In genomic region chr3:137917694-137918171, GRCm38 (mm10) we compare ENCODE assay signal across 8 mouse cellular contexts. TPM values are rescaled to one million over a fixed set of nuclear protein-coding genes. Genes with fewer than 3 reads are reported as not detected.
A peak's percentile ranks its signal among the peaks of the same experiment; 100 is the strongest.
DNase-seq lines count a peak whose midpoint lies in the region; ATAC-seq and TF ChIP-seq lines count a peak whose summit lies in the region.

No protein-coding gene starts in this region.

- no peak for TF ChIP-seq CTCF in left cerebral cortex, adult 2 months (IDR thresholded peaks at IDR 0.05)

- no peak for DNase-seq in left cerebral cortex, adult 2 months (ENCODE audit: extremely low spot score in 1 of 2, low spot score in 2 of 2)
- DNase-seq in left cerebral cortex, adult 8-10 months (ENCODE audit: low spot score in 2 of 2) = no peak
- DNase-seq in layer of hippocampus, postnatal 36 days = no peak
- DNase-seq in adrenal gland, adult 8-10 months = no peak

- WGBS in embryonic facial prominence, embryonic 13.5 days = 7% methylated on average over 12 of the region's 12 CpGs
- WGBS in intestine, embryonic 16.5 days = 21% methylated on average over 12 of the region's 12 CpGs
- WGBS in neural tube, embryonic 14.5 days = 17% methylated on average over 12 of the region's 12 CpGs

- H3K27ac ChIP-seq in left cerebral cortex, adult 2 months = peak overlapping the region; percentile 83
- H3K27ac ChIP-seq in embryonic facial prominence, embryonic 13.5 days = peak overlapping the region; percentile 87
- peak overlapping the region; percentile 81 for H3K27ac ChIP-seq in intestine, embryonic 16.5 days (ENCODE audit: low read length)
- H3K27ac ChIP-seq in neural tube, embryonic 14.5 days (ENCODE audit: low read depth, low read length) = peak overlapping the region; percentile 85

- peaks cover 16% of the 10 kb centered on the region for H3K4me1 ChIP-seq in embryonic facial prominence, embryonic 13.5 days
- peaks cover 8% of the 10 kb centered on the region for H3K4me1 ChIP-seq in intestine, embryonic 16.5 days (ENCODE audit: control insufficient read depth, insufficient read depth, low read length)
- H3K4me1 ChIP-seq in neural tube, embryonic 14.5 days (ENCODE audit: control insufficient read depth, insufficient read depth, low read length) = peaks cover 14% of the 10 kb centered on the region; the same call in 1 of the 2 replicates

- H3K27me3 ChIP-seq in embryonic facial prominence, embryonic 13.5 days = no peaks in the 10 kb centered on the region
- H3K27me3 ChIP-seq in intestine, embryonic 16.5 days (replicated peaks; ENCODE audit: control insufficient read depth, insufficient read depth, low read length) = no peaks in the 10 kb centered on the region
- H3K27me3 ChIP-seq in neural tube, embryonic 14.5 days (ENCODE audit: control insufficient read depth, insufficient read depth, low read length) = no peaks in the 10 kb centered on the region

- H3K4me2 ChIP-seq in embryonic facial prominence, embryonic 13.5 days = peak overlapping the region; percentile 71
- H3K4me2 ChIP-seq in intestine, embryonic 16.5 days (ENCODE audit: low read depth, low read length) = peak overlapping the region; percentile 55
- H3K4me2 ChIP-seq in neural tube, embryonic 14.5 days (ENCODE audit: low read depth, low read length) = peak overlapping the region; percentile 77

- intact Hi-C loops in left cerebral cortex, adult 2 months (cut with DNase I) = loop anchor here (1.0 to 5.0 kb wide), 3 partner anchors 50 to 225 kb away; partner anchors contain the start of genes Dnajb14 and Trmt10a

- ATAC-seq in embryonic facial prominence, embryonic 13.5 days (ENCODE audit: insufficient number of reproducible peaks, insufficient read depth, low FRiP score, low TSS enrichment, low read depth) = 0 out of 2 replicates have a peak, but pooled peaks have one; percentile 49
- peak; percentile 41; the same call in 1 of the 2 replicates for ATAC-seq in intestine, embryonic 16.5 days
- ATAC-seq in neural tube, embryonic 14.5 days (ENCODE audit: low read depth) = peak; percentile 55
- ATAC-seq in granulocyte monocyte progenitor cell, adult 5-6 weeks (replicated peaks; ENCODE audit: poor library complexity, severe bottlenecking) = no peak

- no peaks in the 10 kb centered on the region for H3K9me3 ChIP-seq in embryonic facial prominence, embryonic 13.5 days
- H3K9me3 ChIP-seq in intestine, embryonic 16.5 days (ENCODE audit: control insufficient read depth, low read length) = no peaks in the 10 kb centered on the region
- no peaks in the 10 kb centered on the region for H3K9me3 ChIP-seq in neural tube, embryonic 14.5 days (ENCODE audit: control insufficient read depth, low read length)

- H3K9ac ChIP-seq in embryonic facial prominence, embryonic 13.5 days = peak overlapping the region; percentile 84
- H3K9ac ChIP-seq in intestine, embryonic 16.5 days (ENCODE audit: low read depth, low read length) = peak overlapping the region; percentile 91
- peak overlapping the region; percentile 64 for H3K9ac ChIP-seq in neural tube, embryonic 14.5 days (replicated peaks; ENCODE audit: low read depth, low read length)

- peaks cover 12% of the 10 kb centered on the region; the same call in 1 of the 2 replicates for H3K36me3 ChIP-seq in embryonic facial prominence, embryonic 13.5 days
- H3K36me3 ChIP-seq in intestine, embryonic 16.5 days (ENCODE audit: control insufficient read depth, insufficient read depth, low read length) = peaks cover 3% of the 10 kb centered on the region; the same call in 1 of the 2 replicates
- no peaks in the 10 kb centered on the region for H3K36me3 ChIP-seq in neural tube, embryonic 14.5 days (ENCODE audit: control insufficient read depth, insufficient read depth, low read length)

- peak overlapping the region; percentile 92 for H3K4me3 ChIP-seq in left cerebral cortex, adult 2 months
- H3K4me3 ChIP-seq in embryonic facial prominence, embryonic 13.5 days = peak overlapping the region; percentile 92
- H3K4me3 ChIP-seq in intestine, embryonic 16.5 days (ENCODE audit: low read length) = peak overlapping the region; percentile 97
- peak overlapping the region; percentile 64 for H3K4me3 ChIP-seq in neural tube, embryonic 14.5 days (ENCODE audit: low read depth, low read length)

RNA-seq across cellular contexts. Expression of gene Lamtor3, which starts 0.6 kb away (rescaled TPM):
- 10 to 100 TPM; 68.4 to 73.2 TPM for total RNA-seq in left cerebral cortex, adult 2 months (2021)
- total RNA-seq in left cerebral cortex, adult 8-10 months (2022) = 10 to 100 TPM; 62.0 to 71.8 (median 65.0) TPM
- polyA plus RNA-seq in embryonic facial prominence, embryonic 13.5 days (2015; fragmentation: Nextera tagmentation; extraction: Ambion mirVana) = 112 and 120 TPM in 2 replicates
- 160 and 162 TPM in 2 replicates for polyA plus RNA-seq in intestine, embryonic 16.5 days (2015; fragmentation: Nextera tagmentation; extraction: Ambion mirVana)
- 123 and 132 TPM in 2 replicates for polyA plus RNA-seq in neural tube, embryonic 14.5 days (2014; fragmentation: Nextera tagmentation; extraction: Ambion mirVana)
- total RNA-seq in layer of hippocampus, postnatal 36 days (2021) = 10 to 100 TPM; 64.8 to 65.3 TPM
- total RNA-seq in adrenal gland, adult 8-10 months (2022) = 10 to 100 TPM; 62.8 to 80.3 (median 71.5) TPM
- 62.4 and 76.7 TPM in 2 replicates for total RNA-seq in granulocyte monocyte progenitor cell, adult 5-6 weeks (2014; fragmentation: Nextera tagmentation)
- 69.4 and 87.9 TPM in 2 replicates for total RNA-seq in granulocyte monocyte progenitor cell, adult 5-6 weeks (2017)

RNA-seq across cellular contexts. Expression of gene Dnajb14, which starts 50.3 kb away (rescaled TPM):
- 10 to 100 TPM; 44.5 to 47.6 TPM for total RNA-seq in left cerebral cortex, adult 2 months (2021)
- total RNA-seq in left cerebral cortex, adult 8-10 months (2022) = 10 to 100 TPM; 43.6 to 53.5 (median 47.1) TPM
- 9.9 and 10.4 TPM in 2 replicates for polyA plus RNA-seq in embryonic facial prominence, embryonic 13.5 days (2015; fragmentation: Nextera tagmentation; extraction: Ambion mirVana)
- 8.6 and 9.6 TPM in 2 replicates for polyA plus RNA-seq in intestine, embryonic 16.5 days (2015; fragmentation: Nextera tagmentation; extraction: Ambion mirVana)
- polyA plus RNA-seq in neural tube, embryonic 14.5 days (2014; fragmentation: Nextera tagmentation; extraction: Ambion mirVana) = 17.9 and 18.7 TPM in 2 replicates
- 10 to 100 TPM; 52.1 to 53.8 TPM for total RNA-seq in layer of hippocampus, postnatal 36 days (2021)
- 10 to 100 TPM; 21.1 to 29.1 (median 27.3) TPM for total RNA-seq in adrenal gland, adult 8-10 months (2022)
- 6.2 and 7.4 TPM in 2 replicates for total RNA-seq in granulocyte monocyte progenitor cell, adult 5-6 weeks (2014; fragmentation: Nextera tagmentation)
- 4.8 and 7.1 TPM in 2 replicates for total RNA-seq in granulocyte monocyte progenitor cell, adult 5-6 weeks (2017)

RNA-seq across cellular contexts. Expression of gene H2afz, which starts 53.4 kb away (rescaled TPM):
- 100 to 1,000 TPM; 168 to 196 TPM for total RNA-seq in left cerebral cortex, adult 2 months (2021)
- 100 to 1,000 TPM; 174 to 188 (median 180) TPM for total RNA-seq in left cerebral cortex, adult 8-10 months (2022)
- 2,079 and 2,169 TPM in 2 replicates for polyA plus RNA-seq in embryonic facial prominence, embryonic 13.5 days (2015; fragmentation: Nextera tagmentation; extraction: Ambion mirVana)
- 1,225 and 1,412 TPM in 2 replicates for polyA plus RNA-seq in intestine, embryonic 16.5 days (2015; fragmentation: Nextera tagmentation; extraction: Ambion mirVana)
- 673 and 776 TPM in 2 replicates for polyA plus RNA-seq in neural tube, embryonic 14.5 days (2014; fragmentation: Nextera tagmentation; extraction: Ambion mirVana)
- total RNA-seq in layer of hippocampus, postnatal 36 days (2021) = 100 to 1,000 TPM; 135 to 151 TPM
- 100 to 1,000 TPM; 124 to 155 (median 138) TPM for total RNA-seq in adrenal gland, adult 8-10 months (2022)
- 1,151 and 1,351 TPM in 2 replicates for total RNA-seq in granulocyte monocyte progenitor cell, adult 5-6 weeks (2014; fragmentation: Nextera tagmentation)
- total RNA-seq in granulocyte monocyte progenitor cell, adult 5-6 weeks (2017) = 1,517 and 1,875 TPM in 2 replicates

Comparison
In these comparisons a context has a peak if more than half of its experiments do, and no peak if none do; other contexts are left out.
1. RNA of gene H2afz, which starts 53.4 kb away (total RNA-seq): 1,151 to 1,875 TPM in granulocyte monocyte progenitor cell, adult 5-6 weeks; 168 to 196 TPM in left cerebral cortex, adult 2 months, 174 to 188 TPM in left cerebral cortex, adult 8-10 months, 124 to 155 TPM in adrenal gland, adult 8-10 months and 135 to 151 TPM in layer of hippocampus, postnatal 36 days; every median in the first group is over 4 times any median in the second.
2. Peak in every context shown above with its lines, with median percentiles within 50 percentile points of each other: H3K27ac ChIP-seq, H3K4me3 ChIP-seq, H3K4me2 ChIP-seq and H3K9ac ChIP-seq.